Mouse (Mus musculus) right cerebral cortex, postnatal 4 days (tissue): Measurements from ENCODE around the gene Anapc5.

Experiments
- DNase-seq: peaks from one replicate; pipeline ENCODE4 v3.0.0-alpha.2; 2022

Gene Anapc5

GRCm38 (mm10) chr5:122799379-122800344 lies 21.5 kb downstream of the Anapc5 start:
- no peak for DNase-seq

- DNase-seq = peak; percentile 75
Observed at GRCm38 (mm10) chr5:122798557-122799378, 22.4 kb downstream of the Anapc5 start.

DNA sequence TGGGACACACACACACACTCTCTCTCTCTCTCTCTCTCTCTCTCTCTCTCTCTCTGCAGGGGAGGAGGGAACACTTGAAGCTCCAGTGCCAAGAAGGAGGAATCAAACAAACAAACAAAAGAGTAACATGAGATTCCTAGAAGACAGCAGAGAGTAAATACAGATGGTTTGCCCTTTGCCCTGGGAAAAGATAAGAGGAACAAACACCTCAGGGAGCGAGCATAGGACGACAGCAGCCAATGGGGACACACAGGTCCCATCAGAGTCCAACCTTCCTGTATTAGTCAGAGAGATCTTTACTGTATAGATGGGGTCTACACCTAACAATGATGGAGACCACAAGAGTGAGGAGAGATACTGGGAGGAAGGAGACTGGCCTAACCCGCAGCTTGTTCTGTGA lies 23.3 kb downstream of the Anapc5 start:
- DNase-seq = no peak

- DNase-seq = no peak
Observed at GRCm38 (mm10) chr5:122788696-122789095, 32.4 kb downstream of the Anapc5 start.

DNA sequence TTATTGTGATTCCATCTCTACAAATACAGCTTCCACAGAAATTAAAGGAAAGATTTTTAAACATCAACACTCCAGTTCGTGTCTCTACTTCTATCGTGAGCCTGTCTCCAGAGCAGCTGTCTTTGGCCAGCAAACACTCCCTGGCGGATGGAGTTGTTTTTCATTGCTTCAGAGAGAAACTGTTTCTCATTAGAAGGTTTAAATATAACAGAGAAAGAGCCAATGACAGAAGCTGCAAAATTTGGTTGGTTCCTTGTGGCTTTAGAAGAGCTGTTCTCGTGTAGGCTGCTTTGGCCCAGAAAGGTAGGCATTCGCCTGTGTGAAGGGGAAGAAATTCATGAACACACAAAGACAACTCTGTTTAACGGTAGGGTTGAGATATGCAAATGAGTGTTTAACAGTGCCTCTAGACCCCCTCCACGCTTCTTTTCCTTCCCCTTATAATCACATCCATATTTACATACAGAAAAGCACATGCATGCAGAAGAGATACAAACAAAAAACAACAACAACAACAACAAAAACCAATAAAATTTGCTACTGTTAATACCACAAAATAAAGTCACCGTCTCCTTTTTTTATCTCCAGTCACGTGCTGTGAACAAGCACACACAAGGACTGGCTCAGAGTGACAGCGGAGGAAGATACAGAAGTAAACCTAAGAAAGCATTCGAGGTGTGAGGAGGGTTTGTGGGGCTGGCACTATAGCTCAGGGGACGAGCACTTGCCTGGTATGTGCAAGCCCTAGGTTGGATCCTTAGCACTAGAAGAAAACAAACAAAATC lies 34.9 kb downstream of the Anapc5 start:
- DNase-seq = no peak

DNA sequence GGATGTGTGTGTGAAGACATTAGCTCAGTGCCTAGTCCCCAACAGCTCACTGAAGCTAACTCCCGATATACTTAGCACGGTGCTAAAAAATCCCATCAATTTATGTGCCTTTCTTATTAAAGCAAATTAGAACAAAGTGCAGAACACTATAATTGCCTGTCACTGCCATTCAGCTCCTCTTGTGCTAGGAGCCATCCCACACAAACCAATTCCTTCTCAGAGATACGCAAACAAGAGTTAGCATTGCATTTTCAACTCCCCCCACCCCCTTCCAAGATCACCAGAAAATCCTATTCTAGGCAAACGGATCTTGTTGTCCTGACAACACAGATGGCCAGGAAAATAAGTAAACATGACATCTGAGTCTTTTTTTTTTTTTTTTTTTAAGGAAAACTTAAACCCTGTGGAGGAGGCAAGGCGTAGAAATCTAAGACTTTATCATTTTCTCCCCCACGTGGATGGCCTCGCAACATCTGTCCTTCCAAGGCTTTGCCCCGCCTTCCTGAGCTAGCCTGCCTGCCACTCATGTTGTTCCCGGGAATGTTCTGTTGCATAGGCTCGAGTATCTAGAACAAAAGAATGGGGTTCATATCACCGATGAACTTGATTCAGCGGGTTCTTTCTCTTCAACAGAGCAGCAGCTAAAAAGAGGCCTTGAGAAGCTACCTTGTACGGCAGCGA lies 37.3 kb downstream of the Anapc5 start:
- no peak for DNase-seq

DNA sequence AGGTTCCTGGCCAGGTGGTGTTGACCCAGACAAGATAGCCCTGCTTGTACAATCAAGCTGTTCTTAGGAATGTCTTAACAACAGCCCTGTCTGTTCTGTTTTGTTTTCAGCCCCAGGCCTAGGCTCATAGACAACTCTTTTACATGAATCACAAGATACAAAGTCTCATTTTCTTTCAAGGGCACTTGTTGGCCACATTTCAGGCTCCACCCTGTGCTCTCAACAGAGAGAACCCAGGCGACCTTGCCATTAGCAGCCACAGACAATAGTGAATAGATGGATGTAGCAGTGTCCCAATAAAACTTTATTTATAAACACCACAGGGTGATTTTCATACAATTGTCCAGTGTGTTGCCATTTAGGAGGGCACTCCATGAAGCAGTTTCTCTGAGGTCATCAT lies 39.1 kb downstream of the Anapc5 start:
- no peak for DNase-seq

- no peak for DNase-seq
Observed at GRCm38 (mm10) chr5:122780791-122781432, 40.2 kb downstream of the Anapc5 start.

DNA sequence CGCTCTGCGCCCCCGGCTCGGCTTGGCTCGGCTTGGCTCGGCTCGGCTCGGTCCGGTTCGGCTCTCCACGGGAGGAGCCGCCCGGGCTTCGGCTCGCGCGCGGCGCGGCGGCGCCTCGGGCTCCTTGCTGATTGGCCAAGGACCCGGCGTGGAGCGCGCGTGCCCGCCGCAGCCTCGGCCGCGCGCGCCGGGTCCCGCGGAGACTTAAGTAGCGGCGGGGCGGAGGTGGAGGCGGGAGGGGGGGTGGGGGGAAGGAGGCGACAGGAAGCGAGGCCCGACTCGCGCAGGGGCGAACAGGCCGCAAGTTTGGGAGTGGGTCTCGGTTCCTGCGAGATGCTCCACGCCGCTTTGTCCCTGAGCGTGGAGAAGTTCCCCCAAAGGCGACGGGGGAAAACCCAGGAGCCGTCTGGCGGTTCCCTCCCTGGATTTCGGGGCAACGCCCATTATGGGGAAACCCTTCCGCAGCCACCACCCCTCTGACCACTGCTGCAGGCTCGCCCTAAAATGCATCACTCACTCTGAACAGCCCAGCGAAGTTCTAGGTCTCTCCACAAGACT lies 41.8 kb downstream of the Anapc5 start, which contains the start of gene Camkk2:
TSS of gene Camkk2 (minus strand) at position 133 of the 558 bp plus-strand sequence.
- peak; percentile 84 for DNase-seq

- DNase-seq = no peak
Observed at GRCm38 (mm10) chr5:122778231-122779226, 42.6 kb downstream of the Anapc5 start.

DNA sequence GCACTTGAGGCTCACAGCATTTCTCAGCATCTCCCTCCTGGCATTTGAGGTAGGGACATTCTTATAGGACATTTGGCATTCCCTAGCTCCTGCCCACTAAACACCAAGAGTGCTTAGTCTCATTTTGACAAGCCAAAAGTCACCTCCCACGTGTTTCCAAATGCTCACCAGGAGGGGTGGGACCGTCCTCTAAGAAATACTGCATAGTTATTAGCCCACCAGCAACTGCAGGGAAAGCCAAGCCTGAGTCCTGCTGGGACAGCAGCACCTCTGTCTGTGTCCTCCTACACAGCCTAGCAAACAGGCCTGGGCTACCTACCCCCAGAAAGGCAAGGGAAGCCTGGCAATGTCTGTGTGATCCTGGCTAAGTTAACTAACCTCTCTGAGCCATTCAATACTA lies 43.8 kb downstream of the Anapc5 start:
- no peak for DNase-seq

- DNase-seq = no peak
Observed at GRCm38 (mm10) chr5:122775646-122776286, 45.4 kb downstream of the Anapc5 start.

- no peak for DNase-seq
Observed at GRCm38 (mm10) chr5:122774743-122775611, 46.2 kb downstream of the Anapc5 start.

DNA sequence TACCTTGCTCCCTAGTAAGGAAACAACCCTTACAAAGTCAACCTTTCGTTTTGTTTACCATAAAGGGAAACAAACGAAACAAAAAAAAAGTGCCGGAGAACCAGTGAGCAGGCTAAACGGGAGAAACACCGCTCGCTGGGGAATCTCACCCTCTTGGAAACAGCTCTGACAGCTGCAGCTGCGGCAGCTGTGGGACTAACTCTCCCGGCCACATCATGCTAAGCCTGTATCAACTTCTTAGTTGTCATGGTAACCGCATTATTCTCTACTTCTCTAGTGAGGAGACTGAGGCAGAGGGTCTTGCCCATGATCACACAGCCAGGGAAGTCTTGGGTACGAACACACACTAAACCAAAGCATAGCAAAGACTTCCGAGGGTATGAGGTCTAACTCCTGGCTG lies 47.4 kb downstream of the Anapc5 start:
- no peak for DNase-seq

GRCm38 (mm10) chr5:122771428-122771827 lies 49.7 kb downstream of the Anapc5 start:
- DNase-seq = no peak

DNA sequence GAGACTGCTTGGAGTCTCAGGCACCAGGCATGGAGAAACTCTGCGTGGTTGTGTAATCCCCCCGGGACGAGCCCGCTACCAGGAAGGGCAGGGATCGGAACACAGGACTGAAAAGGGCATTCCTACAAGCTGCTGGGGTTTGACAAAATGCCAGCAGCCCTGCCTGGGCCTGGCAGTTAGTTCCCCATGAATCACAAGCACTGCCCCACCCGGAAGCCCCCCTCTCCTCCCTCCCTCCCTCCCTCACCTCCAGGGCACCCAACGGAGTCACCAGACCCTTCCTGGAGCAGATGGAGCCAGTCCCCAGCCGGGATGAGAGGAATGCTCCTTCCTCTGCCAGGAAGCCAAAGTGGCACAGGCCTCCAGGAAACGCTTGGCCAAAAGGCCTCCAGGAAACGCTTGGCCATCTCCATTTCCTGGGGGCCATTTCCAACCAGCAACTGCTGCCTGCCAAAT lies 50.3 kb downstream of the Anapc5 start:
- DNase-seq = no peak

- DNase-seq = no peak
Observed at GRCm38 (mm10) chr5:122770304-122770703, 50.8 kb downstream of the Anapc5 start.

DNA sequence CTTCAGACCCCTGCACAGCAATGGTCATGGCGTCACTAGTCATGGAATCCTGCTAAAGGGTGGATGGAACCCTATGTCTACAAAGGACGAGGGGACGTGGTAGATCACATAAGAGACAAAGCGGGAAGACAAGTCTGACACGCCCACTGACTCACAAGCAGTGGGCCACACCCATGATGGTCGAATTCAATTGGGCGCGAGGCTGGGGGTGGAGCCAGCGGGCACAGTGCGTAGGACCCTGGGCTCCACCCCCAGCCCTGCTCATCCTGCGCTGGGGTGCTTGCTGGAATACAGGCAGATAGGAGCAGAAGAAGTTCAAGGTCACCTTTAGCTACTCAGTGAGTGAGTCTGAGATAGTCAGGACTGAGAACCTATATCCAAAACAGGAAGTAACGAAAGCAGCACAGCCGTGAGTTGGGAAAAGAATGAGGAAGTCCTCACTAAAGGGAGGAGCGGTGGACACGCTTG lies 52.0 kb downstream of the Anapc5 start:
- DNase-seq = no peak
